Mouse (Mus musculus) left cerebral cortex, postnatal 14 days (tissue): ENCODE measurements around the gene Vmn2r92. TPM values are rescaled to one million over a fixed set of nuclear protein-coding genes. Genes with fewer than 3 reads are reported as not detected.
"Not testable (repeated sequence)": the region's sequence is repeated elsewhere in the genome, so short reads cannot be mapped to it uniquely, and the experiment has no call there.

Experiments
- DNase-seq, 2 experiments: peaks; one replicate each; pipeline ENCODE4 v3.0.0; 2021 to 2022; ENCODE audit warnings: low spot score in 2 of 2, mixed read lengths in 1 of 2
- intact Hi-C: fragments of 180-260 bp; cut with DNase I; formaldehyde crosslinking; loops from one replicate; pipeline ENCODE4 v1.15.1; 2025
- long read RNA-seq, 2 experiments: library from polyadenylated mRNA; stranded (forward); transcript quantifications; one replicate each; pipeline ENCODE4 v2.0.0; 2021
- total RNA-seq, 2 experiments: library from RNA; stranded (reverse); gene quantifications; 2 replicates each; pipeline ENCODE4 v1.2.3; 2021

Gene Vmn2r92
- not detected for total RNA-seq
- long read RNA-seq, experiment 1: 0 reads
- long read RNA-seq, experiment 2: 0 reads

DNA sequence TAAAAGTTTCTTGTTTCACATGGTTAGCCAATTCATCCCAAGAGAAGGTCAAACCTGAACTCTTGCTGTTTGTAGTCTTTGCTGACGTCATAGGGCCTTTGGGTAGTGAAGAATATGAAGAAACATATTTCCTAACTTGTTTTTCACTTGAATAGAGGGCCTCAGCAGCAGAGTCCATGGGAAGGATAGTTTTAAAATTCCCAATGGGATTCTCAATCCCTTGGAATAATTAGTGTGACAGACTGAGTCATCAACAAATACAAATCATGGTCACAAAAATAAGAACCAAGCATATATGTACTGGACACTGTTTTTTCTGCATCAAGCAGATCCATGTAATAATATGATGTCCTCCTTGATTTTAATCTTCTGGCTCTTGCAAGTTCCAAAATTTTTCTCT is at the start of gene Vmn2r92:
Gene Vmn2r92 (plus strand): TSS at position 301 of the 400 bp plus-strand sequence.
- intact Hi-C loops: not testable (repeated sequence)

DNA sequence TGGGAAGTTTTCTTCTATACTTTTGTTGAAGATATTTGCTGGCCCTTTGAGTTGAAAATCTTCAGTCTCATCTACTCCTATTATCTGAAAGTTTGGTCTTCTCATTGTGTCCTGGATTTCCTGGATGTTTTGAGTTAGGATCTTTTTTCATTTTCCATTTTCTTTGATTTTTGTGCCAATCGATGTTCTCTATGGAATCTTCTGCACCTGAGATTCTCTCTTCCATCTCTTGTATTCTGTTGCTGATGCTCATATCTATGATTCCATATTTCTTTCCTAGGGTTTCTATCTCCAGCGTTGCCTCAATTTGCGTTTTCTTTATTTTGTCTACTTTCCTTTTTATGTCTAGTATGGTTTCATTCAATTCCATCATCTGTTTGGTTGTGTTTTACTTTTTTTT is 49.4 kb upstream of the Vmn2r92 start:
- DNase-seq, intact Hi-C loops: not testable (repeated sequence)

More for the DNA sequence above, at the start of gene Vmn2r92:
- not testable (repeated sequence) for DNase-seq

DNA sequence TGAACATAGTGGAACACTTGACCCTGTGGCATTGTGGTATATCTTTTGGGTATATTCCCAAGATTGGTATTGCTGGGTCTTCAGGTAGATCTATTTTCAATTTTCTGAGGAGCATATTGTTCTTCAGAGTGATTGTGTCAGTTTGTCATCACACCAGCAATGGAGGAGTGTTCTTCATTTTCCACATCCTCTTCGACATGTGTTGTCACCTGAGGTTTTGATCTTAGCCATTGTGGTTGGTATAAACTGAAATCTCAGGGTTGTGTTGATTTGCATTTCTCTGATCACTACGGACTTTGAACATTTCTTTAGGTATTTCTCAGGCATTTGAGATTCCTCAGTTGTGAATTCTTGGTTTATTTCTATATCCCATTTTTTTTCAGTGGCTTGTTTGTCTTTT is 9.5 kb downstream of the Vmn2r92 start:
- DNase-seq, intact Hi-C loops: not testable (repeated sequence)

GRCm38 (mm10) chr17:18189732-18190131 is 38.0 kb downstream of the Vmn2r92 start:
- intact Hi-C loops: no loop called here
- no peak for DNase-seq

GRCm38 (mm10) chr17:18221300-18221699 is 69.6 kb downstream of the Vmn2r92 start:
- intact Hi-C loops: no loop called here
- no peak for DNase-seq

GRCm38 (mm10) chr17:18231996-18232395 is 80.3 kb downstream of the Vmn2r92 start:
- intact Hi-C loops: no loop called here
- no peak for DNase-seq

- DNase-seq: no peak
- intact Hi-C loops: no loop called here
Observed at GRCm38 (mm10) chr17:18236931-18237330, 85.2 kb downstream of the Vmn2r92 start.

Other genes with a start within 250 kb of the Vmn2r92 start
- gene Fpr-rs4, start 130.2 kb upstream of the Vmn2r92 start, total RNA-seq: not detected
- gene Vmn2r124, start 102.5 kb upstream of the Vmn2r92 start, total RNA-seq: under 1 TPM; 0.04 to 0.11 TPM
- not detected for gene Vmn2r91, start 66.9 kb upstream of the Vmn2r92 start, total RNA-seq
- not detected for gene Vmn2r94, start 125.9 kb downstream of the Vmn2r92 start, total RNA-seq
- gene Vmn2r93, start 146.2 kb downstream of the Vmn2r92 start, total RNA-seq: not detected